Mouse (Mus musculus): ENCODE data around the gene Grm3. TPM values are rescaled to one million over a fixed set of nuclear protein-coding genes. Genes with fewer than 3 reads are reported as not detected.

Grm3 gene
- polyA plus RNA-seq, 1 experiment from 2014 or later: 34.5 TPM

DNA sequence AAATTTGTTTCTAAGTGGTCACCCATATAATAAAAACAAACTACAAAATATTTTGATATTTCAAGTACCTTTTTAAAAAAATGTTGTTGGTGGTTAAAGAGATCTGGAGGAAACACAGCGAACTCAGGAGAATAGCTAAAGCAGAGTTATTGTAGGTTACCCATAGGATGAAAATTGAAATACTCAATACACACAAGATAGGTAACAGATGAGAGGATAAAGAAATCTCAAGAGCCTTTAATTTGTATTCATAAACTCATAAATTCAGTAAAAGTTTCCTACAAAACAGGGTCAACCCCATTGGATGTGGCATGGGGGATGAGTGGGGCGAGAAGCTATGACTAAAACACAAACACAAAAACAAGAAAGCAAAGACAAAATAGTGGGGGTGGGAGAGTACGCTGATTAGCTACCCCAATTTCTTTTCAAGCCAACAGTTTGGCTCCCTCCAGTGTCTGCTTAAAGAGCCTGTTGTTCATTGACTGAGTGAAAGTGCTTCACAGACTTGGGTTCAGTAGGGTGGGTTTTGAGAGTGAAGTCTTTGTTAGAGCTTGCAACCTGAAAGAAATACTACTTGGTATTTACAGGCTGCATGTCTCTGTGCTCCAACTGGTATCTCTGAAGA lies 21.5 kb downstream of the Grm3 start:
- Histone ChIP-seq H3K4me2 (ENCODE audit: low read length) (no peak overlapping the region), H3K4me3 (replicated peaks; ENCODE audit: low read length) (no peak overlapping the region), H3K27me3 (replicated peaks; ENCODE audit: control insufficient read depth, insufficient read depth, low read length) (peaks cover 11% of the 10 kb centered on the region), H3K36me3 (ENCODE audit: control insufficient read depth, insufficient read depth) (no peaks in the 10 kb centered on the region), H3K9me3 (ENCODE audit: control insufficient read depth, low read length) (no peaks in the 10 kb centered on the region), H3K9ac (replicated peaks; ENCODE audit: low read depth, low read length) (no peak overlapping the region), H3K27ac (ENCODE audit: low read length) (no peak overlapping the region), H3K4me1 (replicated peaks; ENCODE audit: control insufficient read depth, insufficient read depth, low read length) (peaks cover 4% of the 10 kb centered on the region; the same call in 1 of the 2 replicates)
- ATAC-seq: peak; percentile 83
- 9% methylated on average over 3 of the region's 3 CpGs for WGBS

DNA sequence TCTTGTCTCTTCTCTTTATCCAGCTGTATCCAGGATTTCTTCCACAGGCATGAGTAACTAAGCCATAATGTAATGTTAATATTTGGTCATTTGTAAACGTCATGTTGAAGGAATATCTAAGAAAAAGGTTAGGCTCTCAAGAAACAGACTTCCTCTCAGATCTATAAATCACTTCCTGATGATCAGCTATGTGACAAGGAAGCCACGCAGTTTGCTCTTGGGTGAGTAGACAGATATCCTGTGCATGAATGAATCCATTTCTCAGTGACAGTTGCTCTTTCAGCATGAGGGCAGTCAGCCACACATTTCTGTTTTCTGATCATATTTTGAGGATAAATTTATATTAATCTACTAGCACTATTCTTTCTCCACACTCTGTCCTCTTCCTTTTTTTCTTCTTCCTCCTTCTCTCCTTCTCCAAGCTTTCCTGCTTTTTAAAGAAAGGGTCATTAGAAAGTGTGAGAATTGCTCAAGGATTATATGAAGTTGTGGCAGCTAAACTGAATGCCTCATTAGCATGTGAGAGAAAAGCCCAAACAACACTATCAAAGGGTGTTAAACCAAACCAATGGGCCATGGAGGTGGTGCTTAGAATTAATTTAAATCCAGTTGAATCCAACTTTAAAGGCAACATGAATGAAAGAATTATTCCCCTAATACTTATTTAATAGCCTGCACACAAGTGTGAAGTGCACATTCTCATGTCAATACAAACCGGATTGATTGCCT lies 22.1 kb downstream of the Grm3 start:
- ATAC-seq: peak; percentile 91
- Histone ChIP-seq H3K9ac (replicated peaks; ENCODE audit: low read depth, low read length) (no peak overlapping the region), H3K4me2 (ENCODE audit: low read length) (no peak overlapping the region), H3K27me3 (replicated peaks; ENCODE audit: control insufficient read depth, insufficient read depth, low read length) (peaks cover 8% of the 10 kb centered on the region; the same call in 1 of the 2 replicates), H3K9me3 (ENCODE audit: control insufficient read depth, low read length) (no peaks in the 10 kb centered on the region), H3K4me3 (replicated peaks; ENCODE audit: low read length) (no peak overlapping the region), H3K4me1 (replicated peaks; ENCODE audit: control insufficient read depth, insufficient read depth, low read length) (peaks cover 4% of the 10 kb centered on the region; the same call in 1 of the 2 replicates), H3K27ac (ENCODE audit: low read length) (no peak overlapping the region), H3K36me3 (ENCODE audit: control insufficient read depth, insufficient read depth) (no peaks in the 10 kb centered on the region)
- 10% methylated on average over 3 of the region's 3 CpGs for whole genome bisulfite sequencing

DNA sequence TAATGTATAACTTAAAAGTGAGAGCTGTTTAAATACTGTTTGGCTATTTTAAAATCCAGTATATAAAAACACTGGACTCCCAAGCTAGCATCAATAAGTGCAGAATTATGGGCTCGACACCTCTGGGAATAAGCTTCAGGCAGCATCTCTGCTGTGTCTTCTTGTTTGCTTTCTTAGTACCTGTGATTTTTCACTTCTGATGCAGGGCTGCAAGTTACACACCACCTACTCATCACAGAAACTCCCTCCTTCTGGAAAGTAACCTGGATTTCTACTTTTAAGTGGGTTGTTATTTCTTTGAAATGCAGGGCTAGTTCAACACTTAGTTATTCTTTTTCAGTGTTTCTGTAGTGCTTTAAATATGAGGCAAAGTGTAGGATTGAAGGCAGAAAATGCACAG lies 32.6 kb downstream of the Grm3 start:
- ATAC-seq: no peak
- Histone ChIP-seq H3K27ac (ENCODE audit: low read length) (no peak overlapping the region), H3K4me1 (replicated peaks; ENCODE audit: control insufficient read depth, insufficient read depth, low read length) (no peaks in the 10 kb centered on the region), H3K9me3 (ENCODE audit: control insufficient read depth, low read length) (no peaks in the 10 kb centered on the region), H3K4me3 (replicated peaks; ENCODE audit: low read length) (no peak overlapping the region), H3K9ac (replicated peaks; ENCODE audit: low read depth, low read length) (no peak overlapping the region), H3K27me3 (replicated peaks; ENCODE audit: control insufficient read depth, insufficient read depth, low read length) (no peaks in the 10 kb centered on the region), H3K4me2 (ENCODE audit: low read length) (no peak overlapping the region), H3K36me3 (ENCODE audit: control insufficient read depth, insufficient read depth) (no peaks in the 10 kb centered on the region)
- 97% methylated on average over 1 of the region's 1 CpGs for WGBS

DNA sequence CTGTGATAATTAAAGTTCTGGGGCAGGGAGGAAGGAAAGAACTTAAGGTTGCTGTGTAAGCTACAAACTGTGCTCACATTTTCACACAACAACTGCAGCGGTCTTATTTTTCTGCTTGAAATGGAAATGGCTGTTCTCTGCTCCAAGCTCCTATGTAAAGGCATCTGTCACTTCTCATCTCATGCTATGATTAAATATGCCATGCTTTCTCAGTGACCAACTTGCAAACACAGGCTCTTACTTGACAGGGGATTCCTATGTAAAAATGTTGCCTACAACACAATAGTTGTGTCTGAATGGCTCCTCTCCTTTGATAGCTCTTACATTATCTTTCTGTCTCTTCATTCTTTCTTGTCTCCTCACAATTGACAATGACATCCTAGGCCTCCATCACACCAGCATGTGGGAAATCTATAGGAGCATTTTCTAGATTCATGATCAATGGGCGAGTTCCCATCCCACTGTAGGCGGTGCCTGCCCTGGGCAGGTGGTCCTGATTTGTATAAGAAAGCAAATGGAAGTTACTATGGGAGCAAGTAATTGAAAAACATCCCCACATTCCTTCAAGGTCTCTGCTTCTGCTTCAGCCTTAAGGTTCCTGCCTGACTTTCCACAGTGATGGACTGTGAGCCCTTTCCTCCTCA lies 34.2 kb downstream of the Grm3 start:
- WGBS: 46% methylated on average over 3 of the region's 3 CpGs

DNA sequence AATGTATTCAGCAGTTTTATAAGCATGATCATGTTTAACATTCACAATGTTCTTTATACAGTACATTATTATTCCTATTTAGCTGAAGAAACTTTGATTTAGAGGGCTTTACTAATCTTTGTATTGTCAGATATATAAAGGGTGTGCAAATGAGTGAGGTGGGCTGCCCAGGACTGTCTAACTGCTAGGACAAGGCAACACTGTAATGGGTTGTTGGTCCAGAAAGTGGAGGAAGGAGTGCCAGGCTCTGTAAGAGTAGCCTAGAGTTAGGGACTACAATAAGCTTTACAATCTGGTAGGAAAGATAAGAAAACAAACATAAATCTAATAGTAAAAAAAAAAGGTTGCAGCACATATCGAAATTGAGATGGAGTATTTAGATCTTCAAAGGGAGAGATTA lies 34.8 kb downstream of the Grm3 start:
- ATAC-seq: no peak
- Histone ChIP-seq H3K4me2 (ENCODE audit: low read length) (no peak overlapping the region), H3K4me1 (replicated peaks; ENCODE audit: control insufficient read depth, insufficient read depth, low read length) (no peaks in the 10 kb centered on the region), H3K36me3 (ENCODE audit: control insufficient read depth, insufficient read depth) (no peaks in the 10 kb centered on the region), H3K4me3 (replicated peaks; ENCODE audit: low read length) (no peak overlapping the region), H3K9ac (replicated peaks; ENCODE audit: low read depth, low read length) (no peak overlapping the region), H3K27me3 (replicated peaks; ENCODE audit: control insufficient read depth, insufficient read depth, low read length) (no peaks in the 10 kb centered on the region), H3K27ac (ENCODE audit: low read length) (no peak overlapping the region), H3K9me3 (ENCODE audit: control insufficient read depth, low read length) (no peaks in the 10 kb centered on the region)
- 36% methylated on average over 1 of the region's 1 CpGs for WGBS

More for the DNA sequence above, 34.2 kb downstream of the Grm3 start:
- H3K4me1 ChIP-seq (replicated peaks; ENCODE audit: control insufficient read depth, insufficient read depth, low read length): no peaks in the 10 kb centered on the region
- no peaks in the 10 kb centered on the region for H3K9me3 ChIP-seq (ENCODE audit: control insufficient read depth, low read length)
- no peak overlapping the region for H3K27ac ChIP-seq (ENCODE audit: low read length)
- H3K36me3 ChIP-seq (ENCODE audit: control insufficient read depth, insufficient read depth): no peaks in the 10 kb centered on the region
- H3K4me2 ChIP-seq (ENCODE audit: low read length): no peak overlapping the region
- no peaks in the 10 kb centered on the region for H3K27me3 ChIP-seq (replicated peaks; ENCODE audit: control insufficient read depth, insufficient read depth, low read length)
- ATAC-seq: no peak
- no peak overlapping the region for H3K9ac ChIP-seq (replicated peaks; ENCODE audit: low read depth, low read length)
- no peak overlapping the region for H3K4me3 ChIP-seq (replicated peaks; ENCODE audit: low read length)

DNA sequence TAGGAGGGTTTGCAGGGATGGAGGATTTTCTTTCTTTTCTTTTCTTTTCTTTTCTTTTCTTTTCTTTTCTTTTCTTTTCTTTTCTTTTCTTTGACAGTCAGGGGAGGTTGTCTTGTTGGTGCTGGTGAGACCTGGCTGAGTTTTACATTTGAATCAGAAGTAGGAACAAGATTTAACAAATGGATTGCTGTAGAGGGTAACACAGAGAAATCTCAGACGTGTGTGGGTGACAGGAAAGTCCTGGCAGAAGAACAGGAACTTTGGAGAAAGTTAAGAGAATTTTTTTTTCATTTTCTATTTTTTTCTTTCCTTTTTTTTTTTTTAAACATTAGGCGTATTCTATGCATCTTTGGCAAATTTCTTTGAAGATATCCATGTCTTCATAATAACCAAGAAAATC lies 41.8 kb downstream of the Grm3 start:
- Histone ChIP-seq H3K4me1 (replicated peaks; ENCODE audit: control insufficient read depth, insufficient read depth, low read length) (no peaks in the 10 kb centered on the region), H3K9ac (replicated peaks; ENCODE audit: low read depth, low read length) (no peak overlapping the region), H3K36me3 (ENCODE audit: control insufficient read depth, insufficient read depth) (no peaks in the 10 kb centered on the region), H3K4me2 (ENCODE audit: low read length) (no peak overlapping the region), H3K9me3 (ENCODE audit: control insufficient read depth, low read length) (no peaks in the 10 kb centered on the region), H3K27ac (ENCODE audit: low read length) (no peak overlapping the region), H3K4me3 (replicated peaks; ENCODE audit: low read length) (no peak overlapping the region), H3K27me3 (replicated peaks; ENCODE audit: control insufficient read depth, insufficient read depth, low read length) (no peaks in the 10 kb centered on the region)
- WGBS: 48% methylated on average over 2 of the region's 2 CpGs
- no peak for ATAC-seq

DNA sequence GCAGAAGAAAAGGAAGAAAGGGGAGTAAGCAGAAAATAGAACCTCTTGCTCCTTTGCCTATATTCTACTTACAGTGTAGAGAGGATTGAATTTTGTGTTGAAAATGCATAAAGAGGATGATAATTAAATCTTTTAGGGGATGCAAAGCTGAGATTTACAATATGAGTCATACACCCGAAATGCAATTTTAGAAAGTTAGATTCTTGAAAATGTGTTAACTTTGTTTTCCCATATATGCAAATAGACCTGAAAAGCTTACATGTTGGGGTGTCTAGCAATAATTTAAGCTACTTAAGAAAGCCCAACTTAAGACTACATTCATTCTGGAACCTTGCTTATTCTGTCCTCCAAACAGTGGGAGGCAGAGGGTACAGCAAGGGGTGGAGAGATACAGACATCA lies 56.0 kb downstream of the Grm3 start:
- 87% methylated on average over 1 of the region's 1 CpGs for WGBS
- ATAC-seq: no peak
- no peak overlapping the region for H3K4me3 ChIP-seq (replicated peaks; ENCODE audit: low read length)

DNA sequence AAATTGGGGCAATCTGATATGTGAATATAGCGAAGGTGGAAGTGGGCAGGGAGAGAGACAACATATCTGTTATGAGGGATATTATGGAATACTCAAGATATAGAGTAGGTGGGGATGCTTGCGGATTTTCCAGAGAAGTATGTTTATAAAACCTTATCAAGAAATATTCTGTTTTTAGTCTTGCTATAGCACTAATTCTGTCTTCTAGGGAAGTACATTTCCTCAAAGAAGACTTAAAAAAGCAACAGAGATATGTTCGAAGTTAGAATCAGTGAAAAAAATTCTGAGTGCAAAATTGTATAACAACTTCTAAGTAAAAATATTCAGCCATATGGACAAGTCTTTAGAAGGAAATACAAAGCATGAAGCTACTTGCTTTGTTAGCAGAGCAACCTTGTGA lies 61.6 kb downstream of the Grm3 start:
- H3K36me3 ChIP-seq (ENCODE audit: control insufficient read depth, insufficient read depth): no peaks in the 10 kb centered on the region
- 93% methylated on average over 3 of the region's 3 CpGs for WGBS
- H3K4me2 ChIP-seq (ENCODE audit: low read length): no peak overlapping the region
- no peak overlapping the region for H3K27ac ChIP-seq (ENCODE audit: low read length)
- no peaks in the 10 kb centered on the region for H3K9me3 ChIP-seq (ENCODE audit: control insufficient read depth, low read length)
- H3K9ac ChIP-seq (replicated peaks; ENCODE audit: low read depth, low read length): no peak overlapping the region
- H3K4me3 ChIP-seq (replicated peaks; ENCODE audit: low read length): no peak overlapping the region
- no peaks in the 10 kb centered on the region for H3K27me3 ChIP-seq (replicated peaks; ENCODE audit: control insufficient read depth, insufficient read depth, low read length)
- ATAC-seq: no peak
- H3K4me1 ChIP-seq (replicated peaks; ENCODE audit: control insufficient read depth, insufficient read depth, low read length): peaks cover 6% of the 10 kb centered on the region

More for the DNA sequence above, 56.0 kb downstream of the Grm3 start:
- H3K9me3 ChIP-seq (ENCODE audit: control insufficient read depth, low read length): no peaks in the 10 kb centered on the region
- no peak overlapping the region for H3K9ac ChIP-seq (replicated peaks; ENCODE audit: low read depth, low read length)
- H3K27ac ChIP-seq (ENCODE audit: low read length): no peak overlapping the region
- no peak overlapping the region for H3K4me2 ChIP-seq (ENCODE audit: low read length)
- no peaks in the 10 kb centered on the region for H3K36me3 ChIP-seq (ENCODE audit: control insufficient read depth, insufficient read depth)
- H3K27me3 ChIP-seq (replicated peaks; ENCODE audit: control insufficient read depth, insufficient read depth, low read length): no peaks in the 10 kb centered on the region
- H3K4me1 ChIP-seq (replicated peaks; ENCODE audit: control insufficient read depth, insufficient read depth, low read length): peaks cover 4% of the 10 kb centered on the region; the same call in 1 of the 2 replicates

DNA sequence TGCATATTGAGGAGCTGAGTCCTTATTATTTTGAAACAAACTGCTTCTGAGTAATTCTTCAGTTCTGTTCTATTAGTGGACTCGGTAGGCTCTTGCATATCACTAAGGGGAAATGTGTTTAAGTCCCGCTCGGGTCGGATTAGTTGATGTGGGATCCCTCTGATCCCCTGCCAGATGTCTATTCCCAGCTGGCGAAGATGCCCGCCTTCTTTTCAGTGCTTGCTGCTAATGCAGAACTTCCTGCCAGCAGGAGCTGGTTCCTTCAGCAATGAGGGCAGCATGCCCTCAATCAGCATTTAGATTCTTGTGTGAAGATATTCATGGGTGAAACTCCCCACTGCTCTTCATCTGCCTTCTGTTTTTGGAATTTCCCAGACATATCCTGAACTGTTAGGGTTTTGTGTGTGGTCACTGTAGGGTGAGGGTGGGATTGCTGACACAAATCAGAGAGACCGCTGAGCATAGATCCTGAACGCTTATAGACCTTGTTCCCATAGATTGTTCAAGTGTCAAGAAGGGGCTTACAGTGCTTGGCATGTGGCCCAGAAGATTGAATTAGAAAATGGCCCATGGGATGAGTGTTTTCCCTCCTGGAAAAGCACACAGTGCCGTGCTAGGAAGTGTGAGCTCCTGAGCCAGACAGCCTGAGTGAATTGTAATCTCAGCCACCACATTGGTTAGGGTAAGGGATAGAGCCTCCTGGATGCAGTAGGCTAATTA lies 62.9 kb downstream of the Grm3 start:
- Histone ChIP-seq H3K4me1 (replicated peaks; ENCODE audit: control insufficient read depth, insufficient read depth, low read length) (peaks cover 6% of the 10 kb centered on the region), H3K27ac (ENCODE audit: low read length) (peak overlapping the region; percentile 11; the same call in 1 of the 2 replicates), H3K36me3 (ENCODE audit: control insufficient read depth, insufficient read depth) (no peaks in the 10 kb centered on the region), H3K27me3 (replicated peaks; ENCODE audit: control insufficient read depth, insufficient read depth, low read length) (no peaks in the 10 kb centered on the region), H3K9me3 (ENCODE audit: control insufficient read depth, low read length) (no peaks in the 10 kb centered on the region), H3K4me3 (replicated peaks; ENCODE audit: low read length) (no peak overlapping the region), H3K4me2 (ENCODE audit: low read length) (no peak overlapping the region; the same call in 1 of the 2 replicates), H3K9ac (replicated peaks; ENCODE audit: low read depth, low read length) (no peak overlapping the region)
- WGBS: 13% methylated on average over 9 of the region's 9 CpGs
- peak; percentile 89 for ATAC-seq

Measured in forebrain, embryonic 16.5 days (tissue).